Mouse (Mus musculus) CH12.LX (cell line): ENCODE data around the gene Fam171a2. TPM values are rescaled to one million over a fixed set of nuclear protein-coding genes. Genes with fewer than 3 reads are reported as not detected.

ENCODE experiments used
- DNase-seq: peaks from one replicate; pipeline ENCODE4 v3.0.0-alpha.2; 2013; ENCODE audit errors: extremely low read depth
- H3K27ac ChIP-seq: 2 replicates; pipeline ENCODE4 v1.5.1; 2012; ENCODE audit warnings: low read depth, mild to moderate bottlenecking, control low read depth, moderate library complexity; ENCODE audit not compliant: insufficient read depth
- H3K27me3 ChIP-seq: replicated peaks from 2 replicates; pipeline ENCODE3; 2012; ENCODE audit warnings: inconsistent platforms
- H3K36me3 ChIP-seq, 2 experiments: replicated peaks in 1 of 2; 2 replicates each; pipeline versions ENCODE3 to v1.6.1; 2012; ENCODE audit warnings: inconsistent platforms in 1 of 2, low read length in 1 of 2, mild to moderate bottlenecking in 1 of 2, mixed read lengths in 1 of 2, moderate library complexity in 1 of 2; ENCODE audit not compliant: control insufficient read depth in 1 of 2, insufficient read depth in 1 of 2
- H3K4me1 ChIP-seq, 2 experiments: 2 replicates each; pipeline ENCODE4 v1.6.1; 2012; ENCODE audit warnings: inconsistent platforms in 1 of 2, moderate library complexity in 1 of 2; ENCODE audit not compliant: insufficient read depth in 2 of 2, control insufficient read depth in 1 of 2
- H3K4me2 ChIP-seq: 2 replicates; pipeline ENCODE4 v1.6.1; 2012; ENCODE audit warnings: low read depth, mild to moderate bottlenecking, control low read depth; ENCODE audit not compliant: poor library complexity, insufficient read depth, severe bottlenecking
- H3K4me3 ChIP-seq, 3 experiments: fragments of 150-350 bp in 1 of 3; sonication (generic) in 1 of 3; replicated peaks in 1 of 3; 2 replicates each; pipeline versions ENCODE3 to v1.5.1; 2011 to 2012; ENCODE audit warnings: low read depth in 2 of 3, low read length in 2 of 3, mild to moderate bottlenecking in 2 of 3, moderate library complexity in 2 of 3, control low read depth in 1 of 3, improper control_type of control experiment in 1 of 3, inconsistent platforms in 1 of 3, mixed read lengths in 1 of 3; ENCODE audit not compliant: poor library complexity in 1 of 3
- H3K79me2 ChIP-seq: replicated peaks from 2 replicates; pipeline ENCODE4 v1.6.1; 2012; ENCODE audit warnings: mild to moderate bottlenecking, moderate library complexity; ENCODE audit not compliant: control insufficient read depth, poor library complexity, insufficient read depth, severe bottlenecking; ENCODE audit errors: extremely low read depth
- H3K9ac ChIP-seq: 2 replicates; pipeline ENCODE4 v1.6.1; 2012; ENCODE audit warnings: low read depth, mild to moderate bottlenecking, control low read depth, moderate library complexity; ENCODE audit not compliant: insufficient read depth
- H3K9me3 ChIP-seq: replicated peaks from 2 replicates; pipeline ENCODE3; 2012; ENCODE audit warnings: low read length, inconsistent platforms, mixed read lengths
- CHD1 ChIP-seq: IDR thresholded peaks from 2 replicates; pipeline ENCODE4 v1.6.1; 2012; ENCODE audit warnings: low read depth, low read length, improper control_type of control experiment, inconsistent platforms
- CHD2 ChIP-seq: IDR thresholded peaks from 2 replicates; pipeline ENCODE4 v1.6.1; 2011; ENCODE audit warnings: low read length, improper control_type of control experiment
- CTCF ChIP-seq, 2 experiments: IDR thresholded peaks in 1 of 2; conservative IDR thresholded peaks in 1 of 2; 2 replicates each; pipeline ENCODE4 v1.5.1; 2011 to 2012; ENCODE audit warnings: low read depth in 2 of 2, low read length in 2 of 2, improper control_type of control experiment in 1 of 2, inconsistent platforms in 1 of 2, mild to moderate bottlenecking in 1 of 2, moderate library complexity in 1 of 2
- ELF1 ChIP-seq: IDR thresholded peaks from 2 replicates; pipeline ENCODE4 v1.6.1; 2014; ENCODE audit warnings: low read depth, mild to moderate bottlenecking, inconsistent platforms, low read length, improper control_type of control experiment
- EP300 ChIP-seq: IDR thresholded peaks from 2 replicates; pipeline ENCODE4 v1.6.1; 2011; ENCODE audit warnings: low read length, improper control_type of control experiment
- ETS1 ChIP-seq: conservative IDR thresholded peaks from 2 replicates; pipeline ENCODE4 v1.6.1; 2012; ENCODE audit warnings: low read depth, mild to moderate bottlenecking, inconsistent platforms, low read length, improper control_type of control experiment, moderate library complexity
- GABPA ChIP-seq: IDR thresholded peaks from 2 replicates; pipeline ENCODE4 v1.6.1; 2012; ENCODE audit warnings: low read depth, low read length, improper control_type of control experiment, inconsistent platforms; ENCODE audit not compliant: insufficient replicate concordance
- HCFC1 ChIP-seq: IDR thresholded peaks from 2 replicates; pipeline ENCODE4 v1.6.1; 2012; ENCODE audit warnings: low read depth, mild to moderate bottlenecking, inconsistent platforms, low read length, improper control_type of control experiment
- JUN ChIP-seq: IDR thresholded peaks from 2 replicates; pipeline ENCODE4 v1.6.1; 2011; ENCODE audit warnings: low read depth, mild to moderate bottlenecking, low read length, improper control_type of control experiment, moderate library complexity; ENCODE audit not compliant: insufficient read depth
- JUND ChIP-seq: conservative IDR thresholded peaks from 2 replicates; pipeline ENCODE4 v1.6.1; 2011; ENCODE audit warnings: low read depth, low read length, improper control_type of control experiment
- KAT2A ChIP-seq: IDR thresholded peaks from 2 replicates; pipeline ENCODE4 v1.6.1; 2012; ENCODE audit warnings: low read length, improper control_type of control experiment, inconsistent platforms; ENCODE audit not compliant: insufficient replicate concordance
- MAFK ChIP-seq: IDR thresholded peaks from 2 replicates; pipeline ENCODE4 v1.6.1; 2011; ENCODE audit warnings: low read length, improper control_type of control experiment; ENCODE audit not compliant: insufficient replicate concordance
- MAX ChIP-seq: IDR thresholded peaks from 2 replicates; pipeline ENCODE4 v1.6.1; 2011; ENCODE audit warnings: low read length, improper control_type of control experiment
- MAZ ChIP-seq: IDR thresholded peaks from 2 replicates; pipeline ENCODE4 v1.6.1; 2012; ENCODE audit warnings: low read depth, mild to moderate bottlenecking, inconsistent platforms, low read length, improper control_type of control experiment, moderate library complexity
- MEF2A ChIP-seq: IDR thresholded peaks from 2 replicates; pipeline ENCODE4 v1.6.1; 2014; ENCODE audit warnings: low read depth, mild to moderate bottlenecking, inconsistent platforms, low read length, improper control_type of control experiment, borderline replicate concordance
- MXI1 ChIP-seq: IDR thresholded peaks from 2 replicates; pipeline ENCODE4 v1.6.1; 2011; ENCODE audit warnings: mild to moderate bottlenecking, low read depth, low read length, improper control_type of control experiment
- MYC ChIP-seq: IDR thresholded peaks from 2 replicates; pipeline ENCODE4 v1.6.1; 2011; ENCODE audit warnings: low read depth, mild to moderate bottlenecking, improper control_type of control experiment, low read length
- NELFE ChIP-seq: IDR thresholded peaks from 2 replicates; pipeline ENCODE4 v1.6.1; 2011; ENCODE audit warnings: low read depth, low read length, improper control_type of control experiment
- NRF1 ChIP-seq: IDR thresholded peaks from 2 replicates; pipeline ENCODE4 v1.6.1; 2014; ENCODE audit warnings: low read depth, mild to moderate bottlenecking, inconsistent platforms, low read length, improper control_type of control experiment, moderate library complexity
- PAX5 ChIP-seq: IDR thresholded peaks from 2 replicates; pipeline ENCODE4 v1.6.1; 2012; ENCODE audit warnings: low read length, inconsistent platforms, mixed read lengths
- POLR2AphosphoS2 ChIP-seq: IDR thresholded peaks from 2 replicates; pipeline ENCODE4 v1.6.1; 2011; ENCODE audit warnings: low read depth, low read length, improper control_type of control experiment
- RAD21 ChIP-seq: IDR thresholded peaks from 2 replicates; pipeline ENCODE4 v1.6.1; 2011; ENCODE audit warnings: low read depth, mild to moderate bottlenecking, low read length, improper control_type of control experiment, moderate library complexity
- SIN3A ChIP-seq: IDR thresholded peaks from 2 replicates; pipeline ENCODE4 v1.6.1; 2012; ENCODE audit warnings: low read length, improper control_type of control experiment, inconsistent platforms
- TBP ChIP-seq: conservative IDR thresholded peaks from 2 replicates; pipeline ENCODE4 v1.6.1; 2011; ENCODE audit warnings: low read depth, low read length, improper control_type of control experiment
- TCF12 ChIP-seq: IDR thresholded peaks from 2 replicates; pipeline ENCODE4 v1.6.1; 2014; ENCODE audit warnings: low read depth, mild to moderate bottlenecking, inconsistent platforms, low read length, improper control_type of control experiment
- UBTF ChIP-seq: IDR thresholded peaks from 2 replicates; pipeline ENCODE4 v1.6.1; 2012; ENCODE audit warnings: low read depth, mild to moderate bottlenecking, inconsistent platforms, low read length, improper control_type of control experiment, moderate library complexity
- USF2 ChIP-seq: conservative IDR thresholded peaks from 2 replicates; pipeline ENCODE4 v1.6.1; 2011; ENCODE audit warnings: low read depth, low read length, improper control_type of control experiment
- ZKSCAN1 ChIP-seq: IDR thresholded peaks from 2 replicates; pipeline ENCODE4 v1.6.1; 2012; ENCODE audit warnings: low read depth, inconsistent platforms, low read length, improper control_type of control experiment, borderline replicate concordance
- ZNF384 ChIP-seq: IDR thresholded peaks from 2 replicates; pipeline ENCODE4 v1.6.1; 2012; ENCODE audit warnings: low read depth, low read length, improper control_type of control experiment, inconsistent platforms
- dilution Hi-C: fragments of 300-500 bp; cut with MboI; formaldehyde crosslinking; loops from 2 replicates; pipeline ENCODE4 v1.14.3; 2020; ENCODE audit warnings: low sequenced_read_pairs; ENCODE audit not compliant: extremely low pct_unique_long_range_greater_than_20kb, extremely low pct_ligation_motif_present
- in situ Hi-C: fragments of 300-500 bp; cut with MboI; formaldehyde crosslinking; loops from 3 replicates; pipeline ENCODE4 v1.14.3; 2019; ENCODE audit warnings: low sequenced_read_pairs, low pct_ligation_motif_present, low pct_unique_long_range_greater_than_20kb, mixed read lengths
- polyA plus RNA-seq: library from polyadenylated mRNA; unstranded; fragments of >175 nt; gene quantifications from 2 replicates; pipeline ENCODE4 v1.2.1, GENCODE M21; 2012; ENCODE audit warnings: low read depth; ENCODE audit not compliant: insufficient read length
- total RNA-seq, 2 experiments: library from RNA; depleted of rRNA; stranded (reverse); fragments of 300-350 nt in 1 of 2; fragments of >200 nt in 1 of 2; gene quantifications; 2 replicates each; pipeline ENCODE4 v1.2.3; 2012 to 2014

Gene Fam171a2
- total and polyA plus RNA-seq, 3 experiments = not detected

DNA sequence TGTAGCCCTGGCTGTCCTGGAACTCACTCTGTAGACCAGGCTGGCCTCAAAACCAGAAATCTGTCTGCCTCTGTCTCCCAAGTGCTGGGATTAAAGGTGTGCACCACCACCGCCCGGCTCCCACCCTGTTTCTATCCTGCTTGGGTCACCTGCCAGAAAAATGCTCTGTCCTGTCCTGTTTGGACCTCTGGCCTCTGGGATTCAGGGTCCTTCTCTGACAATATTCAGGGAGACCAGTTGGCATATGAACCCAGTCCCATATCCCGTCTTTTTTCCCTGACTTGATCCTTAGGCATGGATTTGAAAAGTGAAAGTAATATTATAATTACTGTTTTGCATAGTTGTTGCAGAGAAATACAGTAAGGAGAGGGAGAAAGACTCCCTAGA lies 15.8 kb downstream of the Fam171a2 start:
- Histone ChIP-seq H3K9ac (no peak overlapping the region), H3K4me2 (peak overlapping the region; percentile 73), H3K9me3 (peaks cover 9% of the 10 kb centered on the region), H3K4me3 (peak overlapping the region; percentile 38 to 60 (median 43)), H3K27me3 (no peaks in the 10 kb centered on the region), H3K4me1 (peaks cover 27 to 53% of the 10 kb centered on the region in 2 experiments), H3K36me3 (peaks cover 21 to 32% of the 10 kb centered on the region in 2 experiments), H3K27ac (peak overlapping the region; percentile 78), H3K79me2 (no peaks in the 10 kb centered on the region)
- dilution Hi-C loops = no loop called here
- in situ Hi-C loops = loop anchor here (5.0 kb wide), 1 partner anchor 129 kb away; no protein-coding TSS in a partner anchor
- no peak for DNase-seq
- TF ChIP-seq MXI1 (peak; percentile 12; the same call in 1 of the 2 replicates), TCF12 (no peak), KAT2A (0 out of 2 replicates have a peak, but pooled peaks have one; percentile 10), ZNF384 (peak; percentile 6; the same call in 1 of the 2 replicates), TBP (0 out of 2 replicates have a peak, but pooled peaks have one; percentile 30), HCFC1 (no peak), JUN (peak; percentile 29; the same call in 1 of the 2 replicates), MYC (no peak), RAD21 (no peak), CHD1 (peak; percentile 86; the same call in 1 of the 2 replicates)

DNA sequence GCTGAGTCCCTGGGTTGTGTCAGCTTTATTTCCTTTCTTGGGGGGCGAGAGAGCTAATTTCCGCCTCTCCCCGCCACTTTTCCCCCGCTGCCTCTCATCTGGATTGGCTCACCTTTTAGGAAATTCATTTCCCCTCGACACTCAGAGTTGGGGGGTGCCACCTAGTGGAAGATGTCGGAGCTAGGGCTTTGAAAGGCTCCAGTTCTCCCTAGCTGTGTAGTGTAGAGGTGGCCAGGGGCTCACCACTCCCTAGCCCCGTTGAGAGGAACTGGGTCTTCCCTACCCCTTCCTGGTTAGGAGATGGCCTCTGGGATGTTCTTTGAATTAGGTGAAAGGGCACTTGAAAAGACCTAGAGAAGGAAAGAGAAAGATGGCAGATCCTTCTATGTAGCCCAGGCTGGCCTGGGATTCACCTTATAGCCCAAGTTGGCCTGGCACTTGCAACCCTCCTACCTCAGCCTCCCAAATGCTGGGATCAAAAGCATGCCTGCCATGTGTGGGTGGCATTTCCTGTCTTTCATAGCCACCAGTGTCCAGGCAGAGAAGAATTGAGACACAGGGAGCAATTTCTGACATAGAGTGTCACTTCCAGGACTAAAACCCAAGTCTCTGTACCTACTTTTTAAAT lies 16.4 kb downstream of the Fam171a2 start:
- no peaks in the 10 kb centered on the region for H3K79me2 ChIP-seq
- peak overlapping the region; percentile 79 for H3K9ac ChIP-seq
- H3K27me3 ChIP-seq = no peaks in the 10 kb centered on the region
- in situ Hi-C loops = loop anchor here (5.0 kb wide), 1 partner anchor 129 kb away; no protein-coding TSS in a partner anchor
- dilution Hi-C loops = no loop called here
- peaks cover 27 to 53% of the 10 kb centered on the region in 2 experiments for H3K4me1 ChIP-seq
- peak; percentile 91 for DNase-seq
- H3K36me3 ChIP-seq = peaks cover 17 to 29% of the 10 kb centered on the region in 2 experiments
- H3K4me2 ChIP-seq = peak overlapping the region; percentile 91
- H3K4me3 ChIP-seq = peak overlapping the region; percentile 67 to 75 (median 68)
- H3K9me3 ChIP-seq = peaks cover 5% of the 10 kb centered on the region
- H3K27ac ChIP-seq = peak overlapping the region; percentile 72
- TF ChIP-seq RAD21 (peak; percentile 77), MAX (no peak), MYC (no peak), KAT2A (no peak), HCFC1 (peak; percentile 31), POLR2AphosphoS2 (no peak), MAZ (no peak), MEF2A (no peak), TBP (0 out of 2 replicates have a peak, but pooled peaks have one; percentile 42), USF2 (no peak), EP300 (peak; percentile 26), ETS1 (peak; percentile 44; the same call in 1 of the 2 replicates), UBTF (no peak), JUND (no peak), ZNF384 (no peak; the same call in 1 of the 2 replicates), CHD2 (no peak), JUN (no peak), TCF12 (no peak; the same call in none of the 2 replicates), CTCF (conservative IDR thresholded peaks at IDR 0.05 in 1 of 2, IDR thresholded peaks at IDR 0.05 in 1 of 2; ENCODE audit: low read depth in 2 of 2, low read length in 2 of 2) (peak; percentile 27 to 92; a peak in 3 of 4 replicates), ZKSCAN1 (no peak), NRF1 (no peak), SIN3A (peak; percentile 60; the same call in 1 of the 2 replicates), MAFK (no peak), MXI1 (peak; percentile 35), PAX5 (no peak), NELFE (0 out of 2 replicates have a peak, but pooled peaks have one; percentile 27), GABPA (no peak), ELF1 (no peak; the same call in 1 of the 2 replicates)
